Mouse (Mus musculus): ENCODE data around the gene Fate1.

DNA sequence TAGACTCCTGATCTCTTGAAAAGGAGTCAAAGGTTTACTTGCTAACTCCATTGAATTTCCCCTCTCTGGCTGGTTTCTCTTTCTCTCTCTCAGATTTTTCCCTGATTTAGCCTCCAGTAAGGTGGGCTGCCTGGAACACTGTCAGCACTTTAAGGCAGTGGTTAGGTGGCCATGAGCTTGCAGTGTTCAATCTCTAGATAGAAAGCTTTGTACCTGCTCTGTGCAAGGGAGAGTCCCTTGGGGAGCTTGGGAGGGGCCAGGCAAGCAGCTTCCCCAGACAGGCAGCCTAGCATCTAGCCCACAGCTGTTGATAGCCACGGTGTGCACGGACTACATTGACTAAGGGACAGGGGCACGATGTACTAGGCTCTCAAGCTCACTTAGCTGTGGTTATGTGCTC lies 18.8 kb downstream of the Fate1 start, which contains the start of gene Cnga2:
- TF ChIP-seq POLR2A (IDR thresholded peaks at IDR 0.05; ENCODE audit: low read depth, low read length) (no peak), CTCF (IDR thresholded peaks at IDR 0.05; ENCODE audit: borderline replicate concordance, insufficient read depth, low read length) (no peak)
